Mouse (Mus musculus): ENCODE results near the gene Radil.

The Radil gene

DNA sequence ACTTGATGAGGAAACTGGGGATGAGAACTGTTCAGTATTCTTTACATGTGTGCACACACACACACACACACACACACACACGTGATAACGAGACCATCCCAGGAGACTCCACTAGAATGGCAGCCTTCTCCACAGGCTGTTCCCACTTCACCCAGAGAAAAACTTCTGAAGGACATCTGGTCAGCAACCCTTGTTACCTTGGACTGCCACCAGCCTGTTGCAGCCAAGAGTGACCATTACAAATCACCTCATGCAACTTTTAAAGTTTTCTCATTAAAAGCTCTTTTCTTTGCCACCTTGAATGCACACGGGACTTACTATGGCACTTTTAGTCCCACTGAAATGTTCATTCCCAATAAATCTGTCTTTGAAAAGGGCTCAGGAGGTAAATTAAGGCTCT, 13.6 kb downstream of the Radil start:
- no peak for DNase-seq (ENCODE audit: low spot score)

DNA sequence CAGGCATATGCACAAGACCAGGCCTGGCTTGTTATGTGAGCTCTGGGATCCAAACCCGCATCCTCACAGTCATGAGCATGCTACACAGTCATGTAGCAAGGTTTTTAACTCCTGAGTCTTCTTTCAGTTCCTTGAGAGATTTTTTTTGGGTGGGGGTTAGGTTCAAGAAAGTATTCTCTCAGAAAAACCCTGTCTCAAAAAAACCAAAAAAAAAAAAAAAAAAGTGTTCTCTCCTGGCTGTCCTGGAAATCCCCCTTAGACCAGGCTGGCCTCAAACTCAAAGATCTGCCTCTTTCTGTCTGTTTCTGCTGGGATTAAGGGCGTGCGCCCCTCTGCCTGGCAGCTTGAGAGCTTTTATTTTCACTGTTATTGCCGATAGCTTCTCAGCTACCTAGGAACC, 15.5 kb downstream of the Radil start:
- DNase-seq (ENCODE audit: low spot score): no peak

DNA sequence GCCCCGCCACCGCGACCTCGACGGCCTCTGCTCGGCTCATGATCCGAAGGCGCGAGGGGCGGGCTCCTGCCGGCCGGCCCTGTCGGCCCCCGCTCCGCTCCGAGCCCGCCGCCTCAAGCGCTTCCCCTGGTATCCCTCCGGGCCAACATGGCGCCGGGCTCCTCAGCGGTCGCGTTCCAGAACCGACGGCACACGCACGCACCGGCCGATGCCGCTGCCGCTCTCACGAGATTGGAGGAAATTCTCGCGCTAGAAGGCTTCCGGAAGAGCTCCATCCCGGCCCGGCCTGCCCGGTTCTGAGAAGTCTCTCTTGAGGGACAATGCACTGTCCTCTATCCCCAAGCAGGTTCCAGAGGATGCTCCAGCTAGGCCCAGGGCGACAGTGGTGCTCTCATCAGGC, 21.0 kb downstream of the Radil start, which contains the start of gene Papolb:
Papolb (minus strand) TSS at position 162 of the 400 bp plus-strand sequence.
- no peak for DNase-seq (ENCODE audit: low spot score)

DNA sequence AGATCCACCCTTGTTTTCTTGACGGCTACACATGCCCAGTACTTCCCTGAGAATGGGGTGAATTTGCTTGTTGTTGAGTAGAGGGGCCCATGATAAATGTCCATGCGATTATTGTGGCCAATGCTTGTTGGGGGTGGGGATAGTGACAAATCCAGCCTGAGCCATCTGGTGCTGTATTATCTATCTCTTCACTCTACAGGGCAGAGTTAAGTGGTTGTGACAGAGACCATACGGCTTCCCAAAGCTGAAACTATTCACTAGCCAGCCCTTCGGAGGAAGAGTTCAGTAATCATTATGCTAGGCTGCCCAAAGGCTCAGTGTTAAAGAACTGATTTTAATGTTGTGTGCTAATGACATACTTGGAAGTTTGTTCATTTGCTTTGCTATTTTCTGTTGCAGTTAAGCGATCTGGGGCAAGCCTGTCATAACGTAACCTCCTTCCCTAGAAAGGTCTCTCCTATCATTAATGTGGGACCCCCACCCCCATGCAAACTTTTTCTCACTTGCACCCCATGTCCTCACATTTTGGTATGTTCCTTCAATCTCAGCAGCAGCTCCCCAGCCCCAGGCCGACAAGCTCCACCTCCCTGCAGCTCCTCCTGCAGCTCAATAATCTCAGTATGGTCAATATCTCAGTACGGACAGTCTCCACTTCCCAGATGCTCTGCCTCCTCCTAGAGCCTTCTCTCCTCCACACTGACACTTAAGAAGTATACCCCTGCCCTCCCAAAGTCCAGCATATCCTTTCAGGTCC, 26.0 kb downstream of the Radil start:
- DNase-seq (ENCODE audit: low spot score): no peak

DNA sequence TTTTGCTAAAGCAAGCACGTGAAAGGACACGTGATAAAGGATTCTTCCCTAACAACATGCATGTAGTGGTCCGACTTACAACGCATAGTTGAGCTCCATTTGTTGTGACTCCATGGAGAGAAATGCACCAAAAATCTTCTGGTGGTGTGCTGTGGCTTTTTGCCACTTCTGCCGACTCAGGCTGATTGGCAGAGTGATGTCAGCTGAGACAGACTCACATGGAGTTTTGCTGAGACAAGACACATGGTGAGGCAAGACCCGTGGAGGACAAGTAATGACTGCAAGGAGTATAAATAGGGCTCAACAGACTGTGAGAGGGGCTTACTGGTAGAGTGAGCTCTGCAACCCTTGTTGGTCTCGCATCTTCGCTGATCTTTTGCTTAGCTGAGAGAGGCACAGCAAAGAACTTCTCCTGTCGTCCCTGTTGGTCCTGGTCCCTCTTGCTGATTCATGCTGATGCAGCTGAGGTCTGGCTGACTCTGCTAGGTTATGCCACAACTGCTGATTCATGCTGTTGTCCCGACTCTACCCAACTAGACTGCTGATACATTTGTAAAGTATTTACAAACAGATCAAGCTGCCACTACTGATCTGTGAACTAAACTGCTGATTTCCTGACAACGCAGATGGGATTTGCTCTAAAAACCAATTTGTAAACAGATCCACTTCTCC, 29.6 kb downstream of the Radil start:
- no peak for DNase-seq (ENCODE audit: low spot score)

DNA sequence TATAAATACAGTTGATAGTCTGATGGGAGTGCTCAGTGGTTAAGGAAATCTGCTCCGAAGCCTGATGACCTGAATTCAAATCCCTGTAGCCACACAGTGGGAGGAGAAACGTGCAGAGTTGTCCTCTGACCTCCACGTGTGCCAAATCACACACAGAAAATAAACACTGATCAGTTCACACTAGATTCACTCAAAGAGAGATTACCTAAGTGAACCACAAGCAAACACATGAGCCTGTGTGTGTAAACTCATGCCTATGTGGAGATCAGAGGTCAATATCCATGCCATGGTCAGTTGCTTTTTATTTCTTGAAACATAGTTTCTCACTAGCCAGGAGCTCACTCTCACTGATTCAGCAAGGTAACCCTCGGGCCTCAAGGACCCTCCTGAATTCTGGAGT, 30.5 kb downstream of the Radil start:
- DNase-seq (ENCODE audit: low spot score): no peak

DNA sequence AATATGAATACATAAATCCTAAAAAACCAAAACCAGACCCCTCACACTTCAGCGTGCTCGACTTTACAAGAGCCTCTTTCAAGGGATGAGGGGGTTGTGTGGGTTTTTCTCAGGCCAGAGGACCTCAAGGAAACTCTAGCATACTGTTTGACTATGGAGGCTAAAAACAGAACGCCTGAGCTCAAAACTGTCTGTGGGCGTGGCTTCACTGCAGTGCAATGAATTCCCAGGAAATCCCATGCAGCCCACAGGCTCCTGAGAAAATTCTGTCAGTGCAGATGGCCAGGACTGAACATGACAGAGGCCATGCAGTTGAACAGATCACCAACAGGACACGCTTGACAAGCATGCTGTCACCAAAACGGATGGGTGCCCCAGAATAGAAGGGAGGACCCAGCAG, 31.9 kb downstream of the Radil start:
- DNase-seq (ENCODE audit: low spot score): no peak

DNA sequence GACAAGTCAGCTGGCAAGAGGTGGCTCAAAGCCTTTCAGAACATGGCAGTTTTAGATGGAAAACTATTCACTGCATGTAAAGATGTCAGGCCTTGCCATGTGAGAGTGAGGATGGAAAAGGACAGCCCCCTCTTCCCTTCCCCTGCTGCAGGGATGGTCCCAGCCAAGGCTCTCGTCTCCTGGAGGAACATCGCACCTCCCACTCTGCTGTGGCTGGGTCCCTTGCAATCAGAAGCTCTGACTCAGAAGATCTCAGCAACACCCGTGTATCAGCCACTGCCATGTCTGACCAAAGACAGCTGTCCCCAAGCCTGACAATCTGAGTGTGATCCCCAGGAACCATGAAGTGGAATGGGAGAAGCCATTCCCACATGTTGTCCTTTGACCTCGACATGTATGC, 38.8 kb downstream of the Radil start:
- DNase-seq (ENCODE audit: low spot score): no peak

DNA sequence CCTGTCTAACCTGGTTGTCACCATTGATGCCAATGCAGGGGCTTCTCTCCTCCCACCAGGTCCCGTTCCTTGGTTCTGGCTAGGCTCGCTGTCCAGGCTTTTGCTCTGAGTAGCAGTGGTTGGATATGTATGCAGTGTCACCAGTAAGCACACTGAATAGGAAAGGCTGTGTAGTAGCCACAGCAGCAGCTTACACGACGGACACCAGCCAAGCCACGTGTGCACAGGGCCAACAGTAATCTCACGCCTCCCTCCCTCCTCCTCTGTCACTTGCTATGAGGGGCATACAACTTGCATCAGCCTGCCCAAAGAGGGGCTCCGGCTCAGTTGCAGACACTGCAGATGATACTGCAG, 40.9 kb downstream of the Radil start:
- DNase-seq (ENCODE audit: low spot score): no peak

DNA sequence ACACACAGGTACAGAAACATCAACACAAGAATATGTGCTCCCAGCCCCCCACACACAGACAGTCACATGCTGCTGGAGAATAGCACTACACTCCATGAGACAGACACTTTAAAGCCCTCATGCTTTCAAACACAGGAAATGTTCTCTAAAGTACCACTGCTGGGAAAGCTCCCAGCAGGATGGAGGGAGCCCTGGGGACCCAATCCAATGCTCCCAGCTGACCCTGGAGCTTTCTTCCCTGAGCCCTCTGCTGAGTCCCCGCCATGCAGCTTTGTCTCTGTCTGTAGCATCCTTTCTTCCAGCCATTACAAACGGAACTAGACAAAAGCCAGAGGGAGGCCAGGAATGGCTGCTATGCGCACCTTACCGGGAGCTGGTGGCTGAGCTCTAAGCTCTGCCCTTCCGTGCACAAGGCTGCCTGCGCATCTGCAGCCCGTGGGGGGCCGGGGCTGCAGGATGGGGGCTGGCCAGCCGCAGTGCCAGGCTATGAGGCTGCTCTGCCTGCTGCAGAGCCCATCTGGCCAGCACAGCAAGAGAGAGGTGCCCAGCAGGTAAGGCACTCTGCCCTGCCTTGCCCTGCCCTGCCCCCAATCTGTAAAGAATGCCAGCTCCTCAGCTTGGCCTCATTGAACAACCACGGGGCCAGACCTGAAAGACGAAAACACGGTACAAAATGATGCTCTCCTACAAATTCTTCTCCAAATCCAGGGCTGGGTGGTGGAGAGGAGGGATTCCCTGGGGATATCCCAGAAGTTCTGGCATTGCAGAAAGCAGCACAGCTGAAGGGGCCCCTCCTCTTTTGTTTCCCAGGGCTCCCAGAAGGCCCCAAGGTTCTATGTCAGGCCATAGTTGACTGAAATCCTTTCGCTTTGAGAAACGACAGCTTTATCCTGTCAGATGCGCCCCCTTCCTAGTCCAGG, 41.5 kb downstream of the Radil start:
- no peak for DNase-seq (ENCODE audit: low spot score)

DNA sequence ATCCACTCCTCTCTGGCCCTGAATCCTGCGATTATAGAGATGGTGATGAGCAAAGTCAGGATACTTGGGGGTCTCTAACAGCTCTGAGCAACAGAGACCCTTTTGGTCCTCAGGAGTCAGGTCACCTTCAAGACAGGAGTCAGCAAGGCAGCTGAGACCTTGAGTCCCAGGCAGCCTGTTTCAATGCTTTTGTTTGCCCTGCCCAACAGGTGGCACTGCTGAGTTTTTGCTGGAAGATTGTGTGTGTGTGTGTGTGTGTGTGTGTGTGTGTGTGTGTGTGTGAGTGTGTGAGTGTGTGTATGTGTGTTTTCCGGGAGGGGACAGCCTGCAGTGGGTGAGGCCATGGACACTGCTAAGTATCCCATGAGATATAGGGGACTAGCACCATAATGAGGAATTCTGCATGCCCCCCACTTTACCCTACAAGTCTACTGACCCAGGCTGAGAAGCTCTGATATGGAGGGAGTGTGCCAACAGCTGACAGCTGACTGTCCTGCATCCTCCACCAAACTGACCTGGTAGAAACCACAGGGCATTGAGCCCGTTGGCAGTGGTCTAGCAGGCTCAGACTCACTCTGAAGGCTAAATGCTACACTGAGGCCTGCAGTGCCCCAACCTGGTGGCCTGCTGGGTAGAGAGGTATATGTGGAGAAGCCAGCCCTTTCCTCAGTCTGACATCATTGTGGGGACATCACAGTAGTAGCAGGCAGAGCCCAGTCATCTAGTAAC, 45.0 kb downstream of the Radil start:
- no peak for DNase-seq (ENCODE audit: low spot score)

DNA sequence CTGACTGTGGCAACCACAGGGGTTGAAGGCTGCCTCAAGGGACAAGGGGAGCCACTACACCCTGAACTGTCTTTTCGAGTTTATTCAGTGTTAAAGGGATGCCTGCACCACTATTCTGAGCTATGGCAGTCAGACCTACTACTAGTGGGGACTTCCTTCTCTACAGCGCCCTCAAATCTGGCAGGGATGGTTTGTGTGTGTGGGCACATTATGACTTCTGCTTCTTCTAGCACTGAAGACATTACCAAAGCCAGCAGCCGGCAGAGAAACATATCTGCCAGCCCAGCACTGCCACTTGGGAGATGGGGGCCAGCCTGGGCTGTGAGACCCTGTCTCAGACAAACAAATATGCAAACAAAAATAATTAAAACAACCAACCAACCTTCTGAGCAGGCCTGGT, 46.7 kb downstream of the Radil start:
- no peak for DNase-seq (ENCODE audit: low spot score)

DNA sequence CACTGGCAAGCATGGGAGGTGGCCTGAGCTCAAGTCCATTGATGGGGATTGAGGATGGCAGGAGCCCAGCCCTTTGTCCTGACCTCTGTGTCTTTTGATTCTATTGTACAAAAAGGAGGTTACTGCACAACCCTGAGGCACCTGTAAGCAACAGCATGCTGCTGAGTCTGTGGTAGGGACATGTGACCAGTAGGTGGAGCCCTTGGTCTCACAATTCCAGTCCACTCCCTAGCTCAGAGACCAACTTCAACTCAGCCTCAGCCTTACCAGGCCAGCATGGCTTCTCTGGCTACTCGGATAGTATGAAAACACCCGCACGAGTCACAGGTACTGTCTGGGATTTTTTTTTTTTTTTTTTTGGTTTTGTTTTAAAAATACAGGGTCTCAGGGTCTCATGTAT, 48.5 kb downstream of the Radil start:
- DNase-seq (ENCODE audit: low spot score): peak; percentile 69

DNA sequence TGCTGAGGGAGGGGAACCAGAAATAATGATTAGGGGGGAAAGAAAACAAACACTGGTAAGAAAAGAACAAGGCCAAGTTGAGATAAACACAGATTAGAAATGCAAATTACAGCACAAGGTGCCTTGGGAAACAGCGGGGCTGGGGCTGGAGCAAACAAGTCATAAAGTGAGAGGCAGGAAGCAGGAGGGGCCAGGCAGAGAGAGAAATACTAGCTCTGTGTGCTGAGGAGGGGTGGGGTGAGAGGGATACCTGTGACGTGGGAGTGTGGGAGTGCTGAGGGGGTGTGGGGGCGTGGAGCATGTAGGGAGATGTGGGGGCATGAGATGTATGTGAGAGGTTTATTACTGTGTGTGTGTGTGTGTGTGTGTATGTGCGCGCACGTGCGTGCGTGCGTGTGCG, 50.0 kb downstream of the Radil start:
- no peak for DNase-seq (ENCODE audit: low spot score)

DNA sequence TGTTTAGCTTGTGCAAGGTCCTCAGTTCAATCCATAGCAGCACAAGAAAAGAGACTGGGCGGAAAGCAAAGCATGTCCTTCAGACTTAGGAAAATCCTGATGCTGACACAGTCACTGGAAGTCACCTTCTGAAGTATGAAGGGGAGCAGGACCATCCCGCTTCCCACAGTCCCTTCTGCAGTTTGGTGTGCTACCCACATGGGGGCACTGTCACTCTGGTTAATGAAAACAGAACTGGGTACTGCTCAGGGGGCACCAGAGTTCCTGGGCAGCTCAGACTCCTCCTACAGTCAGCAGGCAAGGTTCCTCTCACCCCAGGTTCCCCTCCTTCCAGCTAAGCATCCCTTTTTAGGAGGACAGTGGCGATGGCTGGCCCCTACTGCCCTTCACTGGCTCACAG, 51.9 kb downstream of the Radil start:
- peak; percentile 35 for DNase-seq (ENCODE audit: low spot score)

DNA sequence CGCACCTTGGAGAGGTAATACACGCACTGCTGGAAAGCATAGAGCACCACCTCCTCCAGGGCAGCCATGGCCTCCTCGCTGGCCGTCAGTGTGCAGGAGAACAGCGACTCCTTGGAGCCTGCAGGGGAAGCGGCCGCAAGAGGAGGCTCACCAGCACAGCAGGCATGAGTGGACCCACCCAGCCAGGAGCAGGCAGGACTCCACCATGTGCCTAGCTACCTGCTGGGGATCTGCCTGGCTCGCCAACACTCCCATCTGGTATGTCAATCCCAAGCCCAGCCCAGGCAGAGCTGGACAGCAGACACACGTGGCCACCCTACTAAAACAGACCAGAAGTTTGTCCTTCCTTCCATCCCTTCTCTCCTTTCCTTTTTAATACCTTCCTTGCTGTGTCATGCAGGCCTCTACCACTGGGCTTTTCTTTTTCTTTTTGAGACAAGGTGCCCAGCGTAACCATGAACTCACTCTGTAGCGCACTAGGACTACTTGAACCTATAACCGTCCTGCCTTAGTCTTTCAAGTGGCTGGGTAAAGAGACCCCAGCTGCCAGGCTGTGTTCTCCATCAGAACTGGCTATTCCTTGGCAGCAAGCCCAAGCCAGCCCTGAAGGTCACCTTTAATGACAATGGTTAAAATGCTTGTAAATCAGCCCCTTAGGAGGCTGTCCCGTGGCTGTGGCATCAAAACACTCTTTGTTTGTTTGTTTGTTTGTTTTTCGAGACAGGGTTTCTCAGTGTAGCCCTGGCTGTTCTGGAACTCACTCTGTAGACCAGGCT, 55.4 kb downstream of the Radil start:
- DNase-seq (ENCODE audit: low spot score): no peak

DNA sequence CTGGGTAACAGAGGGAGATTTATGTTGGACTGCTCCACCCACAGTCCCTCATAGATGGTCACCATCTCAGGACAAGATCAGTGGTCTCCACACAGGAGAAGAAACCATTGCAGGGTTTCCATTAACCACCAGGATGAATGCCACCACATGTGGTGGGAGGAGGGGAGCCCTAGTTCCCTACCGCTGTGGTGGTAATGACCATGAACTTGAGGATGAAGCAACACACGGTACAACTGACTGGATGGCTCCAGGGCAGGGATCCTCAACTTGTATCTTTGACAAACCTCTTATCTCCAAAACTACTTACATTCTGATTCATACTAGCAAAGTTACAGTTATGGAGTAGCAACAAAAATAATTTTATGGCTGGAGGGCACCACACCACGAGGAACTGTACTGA, 57.6 kb downstream of the Radil start:
- no peak for DNase-seq (ENCODE audit: low spot score)

DNA sequence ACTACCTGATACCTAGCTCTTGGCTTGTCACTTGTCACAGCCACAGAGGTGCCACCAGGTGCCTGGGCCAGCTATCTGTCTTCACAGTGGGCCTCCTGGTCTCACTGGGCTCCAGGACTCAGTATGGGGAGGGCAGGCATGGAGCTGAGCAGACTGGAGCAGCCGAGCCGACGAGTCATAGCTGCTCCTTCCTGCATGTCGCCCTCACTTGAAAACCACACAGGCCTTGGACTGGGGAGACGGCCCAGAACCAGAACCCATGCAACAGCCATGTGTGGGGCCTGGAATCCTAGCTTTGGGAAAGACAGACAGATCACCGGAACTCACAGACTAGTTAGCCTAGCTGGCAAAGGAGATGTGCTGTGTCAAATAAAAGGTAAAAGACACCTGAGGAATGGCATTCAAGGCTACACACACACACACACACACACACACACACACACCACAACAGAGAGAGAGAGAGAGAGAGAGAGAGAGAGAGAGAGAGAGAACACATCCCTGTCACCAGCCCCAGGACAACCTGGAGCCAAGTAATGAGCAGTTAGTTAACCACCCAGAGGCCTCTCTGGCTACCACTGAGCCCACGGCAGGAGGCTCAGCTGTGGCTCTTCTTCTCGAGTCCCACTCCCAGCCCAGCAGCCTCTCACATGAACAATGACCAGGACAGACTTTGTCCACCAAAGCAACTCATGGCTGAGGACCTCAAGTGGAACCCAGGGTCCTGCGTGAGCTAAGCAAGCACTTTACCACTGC, 60.8 kb downstream of the Radil start:
- no peak for DNase-seq (ENCODE audit: low spot score)

DNA sequence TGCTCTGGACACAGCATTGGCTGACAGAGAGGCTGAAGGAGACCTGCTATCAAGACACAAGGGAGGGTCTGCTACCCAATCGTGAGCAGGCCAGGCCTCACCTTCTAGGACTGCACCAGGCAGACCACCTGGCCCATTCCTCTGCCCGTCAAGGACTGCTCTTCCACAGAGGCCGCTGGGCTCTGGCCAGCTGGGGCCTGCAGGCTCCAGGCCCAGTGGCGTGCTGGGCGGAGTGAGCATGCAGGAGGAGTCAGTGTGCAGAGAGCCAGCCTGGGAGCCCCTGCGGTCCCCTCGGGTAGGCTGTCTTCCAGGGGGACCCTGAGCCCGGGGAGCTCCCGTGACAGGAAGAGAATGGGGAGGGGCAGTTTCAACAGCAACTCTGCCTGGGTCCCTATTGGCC, 64.2 kb downstream of the Radil start:
- no peak for DNase-seq (ENCODE audit: low spot score)

DNA sequence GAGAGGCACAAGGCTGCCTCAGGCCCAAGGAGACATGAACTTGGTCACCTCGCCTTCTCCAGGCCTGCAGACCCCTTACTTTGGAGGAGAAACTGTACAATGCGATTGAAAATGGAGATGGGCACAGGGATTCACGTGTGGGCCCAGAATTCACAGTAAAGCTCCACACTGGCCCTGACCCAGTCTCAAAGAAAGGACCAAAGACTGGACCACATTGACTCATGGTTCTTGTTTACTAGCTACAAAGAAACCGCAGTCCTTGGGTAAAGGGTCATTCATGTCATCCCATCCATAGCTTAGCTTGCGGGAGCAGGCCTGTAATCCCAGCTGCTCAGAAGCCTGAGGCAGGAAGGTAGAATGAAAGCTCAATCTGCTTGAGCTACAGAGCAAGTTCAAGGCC, 67.3 kb downstream of the Radil start:
- DNase-seq (ENCODE audit: low spot score): no peak

DNA sequence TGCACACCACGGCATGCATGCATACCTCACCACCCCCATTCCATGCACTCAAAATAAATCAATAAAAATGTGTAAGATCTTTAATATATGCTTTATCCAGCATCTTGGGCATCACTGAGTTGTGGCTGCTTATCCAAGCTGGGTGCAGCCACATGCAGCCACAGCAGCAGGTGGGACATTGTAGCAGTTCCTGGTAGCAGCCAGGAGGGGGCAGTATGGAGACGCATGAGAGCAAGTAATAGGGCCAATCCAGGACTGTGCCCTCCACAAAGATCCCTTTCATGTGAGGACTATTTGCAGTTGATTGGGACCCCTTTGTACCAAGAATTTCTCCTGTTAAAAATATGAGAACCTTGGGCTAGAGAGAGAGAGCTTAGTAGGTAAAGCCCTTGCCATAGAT, 68.4 kb downstream of the Radil start:
- DNase-seq (ENCODE audit: low spot score): no peak
